Mouse (Mus musculus) MN1 (cell line): ENCODE measurements around the gene Chtop.
A peak's percentile ranks its signal among the peaks of the same experiment; 100 is the strongest.

Experiments used
- DNase-seq: peaks from one replicate; pipeline ENCODE4 v3.0.0-alpha.2; 2016; ENCODE audit warnings: low spot score

Gene Chtop

GRCm38 (mm10) chr3:90508950-90509746 lies at the start of gene Chtop:
Gene Chtop (minus strand): TSS chr3:90509498.
- DNase-seq = peak; percentile 100

GRCm38 (mm10) chr3:90555954-90556353 lies 46.7 kb upstream of the Chtop start:
- DNase-seq = no peak

GRCm38 (mm10) chr3:90552231-90552630 lies 42.9 kb upstream of the Chtop start:
- DNase-seq = no peak

GRCm38 (mm10) chr3:90550421-90550790 lies 41.1 kb upstream of the Chtop start:
- DNase-seq = no peak

GRCm38 (mm10) chr3:90549676-90550420 lies 40.5 kb upstream of the Chtop start:
- DNase-seq = no peak

GRCm38 (mm10) chr3:90540904-90541303 lies 31.6 kb upstream of the Chtop start:
- no peak for DNase-seq

GRCm38 (mm10) chr3:90537905-90538296 lies 28.6 kb upstream of the Chtop start:
- no peak for DNase-seq

- peak; percentile 74 for DNase-seq
Observed at GRCm38 (mm10) chr3:90537141-90537904, 28.0 kb upstream of the Chtop start, which contains the start of gene S100a16. Gene S100a16 (plus strand): TSS chr3:90537254.

GRCm38 (mm10) chr3:90535446-90535845 lies 26.1 kb upstream of the Chtop start:
- DNase-seq = no peak

GRCm38 (mm10) chr3:90531713-90532112 lies 22.4 kb upstream of the Chtop start:
- DNase-seq = no peak

GRCm38 (mm10) chr3:90527291-90527873 lies 18.1 kb upstream of the Chtop start:
- no peak for DNase-seq

- DNase-seq = peak; percentile 46
Observed at GRCm38 (mm10) chr3:90526580-90526979, 17.3 kb upstream of the Chtop start, which contains the start of gene S100a14. Gene S100a14 (plus strand): TSS chr3:90526856.

- peak; percentile 25 for DNase-seq
Observed at GRCm38 (mm10) chr3:90526076-90526475, 16.8 kb upstream of the Chtop start.

GRCm38 (mm10) chr3:90525421-90525820 lies 16.1 kb upstream of the Chtop start:
- DNase-seq = peak; percentile 89

GRCm38 (mm10) chr3:90517711-90518110 lies 8.4 kb upstream of the Chtop start:
- no peak for DNase-seq

GRCm38 (mm10) chr3:90515789-90516188 lies 6.5 kb upstream of the Chtop start:
- no peak for DNase-seq

GRCm38 (mm10) chr3:90515242-90515641 lies 5.9 kb upstream of the Chtop start:
- DNase-seq = peak; percentile 27

GRCm38 (mm10) chr3:90514691-90515090 lies 5.4 kb upstream of the Chtop start:
- peak; percentile 71 for DNase-seq

GRCm38 (mm10) chr3:90513796-90514590 lies 4.7 kb upstream of the Chtop start, which contains the start of the genes S100a1 and S100a13:
Gene S100a1 (minus strand): TSS chr3:90514392.
Gene S100a13 (plus strand): TSS chr3:90514435.
- peak; percentile 81 for DNase-seq

- no peak for DNase-seq
Observed at GRCm38 (mm10) chr3:90512948-90513642, 3.8 kb upstream of the Chtop start.
